Mouse (Mus musculus): ENCODE data around the gene Galns. TPM values are rescaled to one million over a fixed set of nuclear protein-coding genes. Genes with fewer than 3 reads are reported as not detected.

Gene Galns
- total and polyA plus RNA-seq, 2 experiments from 2014 or later: 10.9 to 12.1 TPM

GRCm38 (mm10) chr8:122654768-122655167 lies 43.5 kb upstream of the Galns start:
- Histone ChIP-seq H3K36me3 (ENCODE audit: insufficient read depth, low read length) (peaks cover 8% of the 10 kb centered on the region), H3K27me3 (ENCODE audit: insufficient read depth, low read length) (no peaks in the 10 kb centered on the region), H3K9ac (replicated peaks; ENCODE audit: low read length, poor library complexity, severe bottlenecking) (no peak overlapping the region), H3K27ac (ENCODE audit: low read depth, low read length) (no peak overlapping the region), H3K4me1 (ENCODE audit: insufficient read depth, low read length) (no peaks in the 10 kb centered on the region), H3K4me2 (ENCODE audit: low read depth, low read length, poor library complexity, severe bottlenecking) (no peak overlapping the region), H3K4me3 (ENCODE audit: low read depth, low read length) (no peak overlapping the region), H3K9me3 (ENCODE audit: low read length) (no peaks in the 10 kb centered on the region)
- ATAC-seq (ENCODE audit: low FRiP score) (no peak), DNase-seq (ENCODE audit: low spot score) (no peak)
- 82% methylated on average over 7 of the region's 7 CpGs for WGBS
- no peak for TF ChIP-seq CTCF (IDR thresholded peaks at IDR 0.05)

- no peaks in the 10 kb centered on the region for H3K9me3 ChIP-seq (ENCODE audit: low read length)
- H3K27me3 ChIP-seq (ENCODE audit: insufficient read depth, low read length): no peaks in the 10 kb centered on the region
- 82% methylated on average over 6 of the region's 6 CpGs for WGBS
- ATAC-seq (ENCODE audit: low FRiP score): no peak
- no peak for TF ChIP-seq CTCF (IDR thresholded peaks at IDR 0.05)
- no peak overlapping the region for H3K4me3 ChIP-seq (ENCODE audit: low read depth, low read length)
- H3K36me3 ChIP-seq (ENCODE audit: insufficient read depth, low read length): peaks cover 15% of the 10 kb centered on the region
- H3K27ac ChIP-seq (ENCODE audit: low read depth, low read length): no peak overlapping the region
- H3K4me2 ChIP-seq (ENCODE audit: low read depth, low read length, poor library complexity, severe bottlenecking): no peak overlapping the region
- no peak for DNase-seq (ENCODE audit: low spot score)
- H3K9ac ChIP-seq (replicated peaks; ENCODE audit: low read length, poor library complexity, severe bottlenecking): no peak overlapping the region
- no peaks in the 10 kb centered on the region for H3K4me1 ChIP-seq (ENCODE audit: insufficient read depth, low read length)
Measured at GRCm38 (mm10) chr8:122652643-122653042, 41.4 kb upstream of the Galns start.

GRCm38 (mm10) chr8:122651326-122651921 lies 40.2 kb upstream of the Galns start:
- Histone ChIP-seq H3K4me3 (ENCODE audit: low read depth, low read length) (no peak overlapping the region), H3K4me2 (ENCODE audit: low read depth, low read length, poor library complexity, severe bottlenecking) (no peak overlapping the region), H3K9ac (replicated peaks; ENCODE audit: low read length, poor library complexity, severe bottlenecking) (no peak overlapping the region), H3K27me3 (ENCODE audit: insufficient read depth, low read length) (no peaks in the 10 kb centered on the region), H3K9me3 (ENCODE audit: low read length) (no peaks in the 10 kb centered on the region), H3K36me3 (ENCODE audit: insufficient read depth, low read length) (peaks cover 23% of the 10 kb centered on the region), H3K27ac (ENCODE audit: low read depth, low read length) (no peak overlapping the region; the same call in 1 of the 2 replicates), H3K4me1 (ENCODE audit: insufficient read depth, low read length) (no peaks in the 10 kb centered on the region)
- DNase-seq (ENCODE audit: low spot score) (peak; percentile 33), ATAC-seq (ENCODE audit: low FRiP score) (peak; percentile 49; the same call in 1 of the 2 replicates)
- WGBS: 61% methylated on average over 16 of the region's 16 CpGs
- TF ChIP-seq CTCF (IDR thresholded peaks at IDR 0.05): no peak

GRCm38 (mm10) chr8:122648192-122648970 lies 37.1 kb upstream of the Galns start:
- TF ChIP-seq CTCF (IDR thresholded peaks at IDR 0.05): no peak

GRCm38 (mm10) chr8:122646337-122646736 lies 35.1 kb upstream of the Galns start:
- H3K27ac ChIP-seq (ENCODE audit: low read depth, low read length): no peak overlapping the region
- no peak overlapping the region for H3K9ac ChIP-seq (replicated peaks; ENCODE audit: low read length, poor library complexity, severe bottlenecking)
- 90% methylated on average over 16 of the region's 16 CpGs for WGBS
- DNase-seq (ENCODE audit: low spot score): no peak
- no peak for ATAC-seq (ENCODE audit: low FRiP score)
- H3K4me3 ChIP-seq (ENCODE audit: low read depth, low read length): no peak overlapping the region
- TF ChIP-seq CTCF (IDR thresholded peaks at IDR 0.05): no peak
- H3K9me3 ChIP-seq (ENCODE audit: low read length): no peaks in the 10 kb centered on the region
- H3K4me2 ChIP-seq (ENCODE audit: low read depth, low read length, poor library complexity, severe bottlenecking): no peak overlapping the region
- peaks cover 34% of the 10 kb centered on the region for H3K36me3 ChIP-seq (ENCODE audit: insufficient read depth, low read length)
- H3K27me3 ChIP-seq (ENCODE audit: insufficient read depth, low read length): no peaks in the 10 kb centered on the region
- H3K4me1 ChIP-seq (ENCODE audit: insufficient read depth, low read length): no peaks in the 10 kb centered on the region

More at GRCm38 (mm10) chr8:122648192-122648970, 37.1 kb upstream of the Galns start:
- no peak overlapping the region for H3K9ac ChIP-seq (replicated peaks; ENCODE audit: low read length, poor library complexity, severe bottlenecking)
- no peak overlapping the region for H3K4me3 ChIP-seq (ENCODE audit: low read depth, low read length)
- ATAC-seq (ENCODE audit: low FRiP score) (no peak), DNase-seq (ENCODE audit: low spot score) (no peak)
- no peak overlapping the region for H3K4me2 ChIP-seq (ENCODE audit: low read depth, low read length, poor library complexity, severe bottlenecking)
- H3K27me3 ChIP-seq (ENCODE audit: insufficient read depth, low read length): no peaks in the 10 kb centered on the region
- no peaks in the 10 kb centered on the region for H3K4me1 ChIP-seq (ENCODE audit: insufficient read depth, low read length)
- no peak overlapping the region for H3K27ac ChIP-seq (ENCODE audit: low read depth, low read length)
- no peaks in the 10 kb centered on the region for H3K9me3 ChIP-seq (ENCODE audit: low read length)
- H3K36me3 ChIP-seq (ENCODE audit: insufficient read depth, low read length): peaks cover 36% of the 10 kb centered on the region
- 80% methylated on average over 15 of the region's 15 CpGs for WGBS

Data from midbrain, postnatal 0 days (tissue).